Mouse (Mus musculus): ENCODE data around the gene Ano7. TPM values are rescaled to one million over a fixed set of nuclear protein-coding genes. Genes with fewer than 3 reads are reported as not detected.

The Ano7 gene
- polyA plus RNA-seq (2016; fragmentation: Nextera tagmentation; extraction: Ambion mirVana): 0.27 and 1.2 TPM in 2 replicates

- no peak for ATAC-seq (ENCODE audit: insufficient number of reproducible peaks, low FRiP score)
- Histone ChIP-seq H3K36me3 (no peaks in the 10 kb centered on the region), H3K27ac (ENCODE audit: poor library complexity, severe bottlenecking) (no peak within 1 kb of the TSS), H3K9me3 (replicated peaks) (no peaks in the 10 kb centered on the region), H3K9ac (no peak within 1 kb of the TSS), H3K4me2 (no peak within 1 kb of the TSS), H3K4me3 (no peak within 1 kb of the TSS), H3K4me1 (replicated peaks) (no peaks in the 10 kb centered on the region), H3K27me3 (replicated peaks) (no peaks in the 10 kb centered on the region; the same call in 1 of the 2 replicates)
- WGBS: 72% methylated on average over 4 of the region's 4 CpGs
Measured at GRCm38 (mm10) chr1:93373665-93374064, at the start of gene Ano7. Gene Ano7, plus strand, starts transcription at chr1:93373930.

- H3K27me3 ChIP-seq (replicated peaks): no peaks in the 10 kb centered on the region
- H3K9ac ChIP-seq: no peak overlapping the region
- no peak for ATAC-seq (ENCODE audit: insufficient number of reproducible peaks, low FRiP score)
- H3K4me3 ChIP-seq: no peak overlapping the region
- no peaks in the 10 kb centered on the region for H3K9me3 ChIP-seq (replicated peaks)
- no peak overlapping the region for H3K27ac ChIP-seq (ENCODE audit: poor library complexity, severe bottlenecking)
- H3K4me1 ChIP-seq (replicated peaks): no peaks in the 10 kb centered on the region
- H3K36me3 ChIP-seq: peaks cover 80% of the 10 kb centered on the region
- no peak overlapping the region for H3K4me2 ChIP-seq
- WGBS: 88% methylated on average over 6 of the region's 6 CpGs
Measured at GRCm38 (mm10) chr1:93323973-93324372, 49.8 kb upstream of the Ano7 start.

GRCm38 (mm10) chr1:93326446-93326845 lies 47.3 kb upstream of the Ano7 start:
- Histone ChIP-seq H3K9me3 (replicated peaks) (no peaks in the 10 kb centered on the region), H3K27me3 (replicated peaks) (no peaks in the 10 kb centered on the region), H3K9ac (no peak overlapping the region), H3K36me3 (peaks cover 69% of the 10 kb centered on the region), H3K27ac (ENCODE audit: poor library complexity, severe bottlenecking) (no peak overlapping the region), H3K4me1 (replicated peaks) (no peaks in the 10 kb centered on the region), H3K4me2 (no peak overlapping the region), H3K4me3 (no peak overlapping the region)
- 82% methylated on average over 3 of the region's 3 CpGs for WGBS
- no peak for ATAC-seq (ENCODE audit: insufficient number of reproducible peaks, low FRiP score)

- H3K4me1 ChIP-seq (replicated peaks): no peaks in the 10 kb centered on the region
- no peak overlapping the region for H3K9ac ChIP-seq
- H3K36me3 ChIP-seq: peaks cover 53% of the 10 kb centered on the region
- H3K9me3 ChIP-seq (replicated peaks): no peaks in the 10 kb centered on the region
- H3K27ac ChIP-seq (ENCODE audit: poor library complexity, severe bottlenecking): no peak overlapping the region
- H3K27me3 ChIP-seq (replicated peaks): no peaks in the 10 kb centered on the region
- no peak for ATAC-seq (ENCODE audit: insufficient number of reproducible peaks, low FRiP score)
- no peak overlapping the region for H3K4me3 ChIP-seq
- no peak overlapping the region for H3K4me2 ChIP-seq
- 76% methylated on average over 2 of the region's 2 CpGs for WGBS
Measured at GRCm38 (mm10) chr1:93334621-93335020, 39.1 kb upstream of the Ano7 start.

- Histone ChIP-seq H3K4me2 (peak within 1 kb of the TSS; percentile 84), H3K4me3 (peak within 1 kb of the TSS; percentile 73), H3K27ac (ENCODE audit: poor library complexity, severe bottlenecking) (peak within 1 kb of the TSS; percentile 53; the same call in 1 of the 2 replicates), H3K27me3 (replicated peaks) (no peaks in the 10 kb centered on the region), H3K4me1 (replicated peaks) (peaks cover 8% of the 10 kb centered on the region), H3K9ac (peak within 1 kb of the TSS; percentile 85), H3K36me3 (peaks cover 16% of the 10 kb centered on the region), H3K9me3 (replicated peaks) (no peaks in the 10 kb centered on the region)
- under 1% methylated on average over 63 of the region's 63 CpGs for WGBS
- peak; percentile 94 for ATAC-seq (ENCODE audit: insufficient number of reproducible peaks, low FRiP score)
Measured at GRCm38 (mm10) chr1:93342648-93343503, 30.9 kb upstream of the Ano7 start, which contains the start of the genes Ppp1r7 and Pask. Gene Ppp1r7, plus strand, starts transcription at chr1:93342854. Gene Pask, minus strand, starts transcription at chr1:93343482.

- H3K36me3 ChIP-seq: peaks cover 23% of the 10 kb centered on the region
- H3K4me2 ChIP-seq: peak overlapping the region; percentile 84
- peak overlapping the region; percentile 36; the same call in 1 of the 2 replicates for H3K27ac ChIP-seq (ENCODE audit: poor library complexity, severe bottlenecking)
- peak overlapping the region; percentile 73 for H3K4me3 ChIP-seq
- no peaks in the 10 kb centered on the region for H3K9me3 ChIP-seq (replicated peaks)
- under 1% methylated on average over 39 of the region's 39 CpGs for WGBS
- H3K27me3 ChIP-seq (replicated peaks): no peaks in the 10 kb centered on the region
- H3K4me1 ChIP-seq (replicated peaks): peaks cover 8% of the 10 kb centered on the region
- ATAC-seq (ENCODE audit: insufficient number of reproducible peaks, low FRiP score): peak; percentile 96
- H3K9ac ChIP-seq: peak overlapping the region; percentile 85
Measured at GRCm38 (mm10) chr1:93343504-93344047, 30.2 kb upstream of the Ano7 start.

GRCm38 (mm10) chr1:93347176-93347575 lies 26.6 kb upstream of the Ano7 start:
- no peaks in the 10 kb centered on the region for H3K27me3 ChIP-seq (replicated peaks)
- no peak overlapping the region for H3K27ac ChIP-seq (ENCODE audit: poor library complexity, severe bottlenecking)
- WGBS: 91% methylated on average over 5 of the region's 5 CpGs
- H3K9me3 ChIP-seq (replicated peaks): no peaks in the 10 kb centered on the region
- no peak overlapping the region for H3K4me2 ChIP-seq
- H3K9ac ChIP-seq: no peak overlapping the region
- no peak for ATAC-seq (ENCODE audit: insufficient number of reproducible peaks, low FRiP score)
- H3K4me3 ChIP-seq: no peak overlapping the region
- peaks cover 48% of the 10 kb centered on the region for H3K36me3 ChIP-seq
- H3K4me1 ChIP-seq (replicated peaks): peaks cover 4% of the 10 kb centered on the region

GRCm38 (mm10) chr1:93349701-93350100 lies 24.0 kb upstream of the Ano7 start:
- Histone ChIP-seq H3K27ac (ENCODE audit: poor library complexity, severe bottlenecking) (no peak overlapping the region), H3K9me3 (replicated peaks) (no peaks in the 10 kb centered on the region), H3K36me3 (peaks cover 71% of the 10 kb centered on the region), H3K4me1 (replicated peaks) (no peaks in the 10 kb centered on the region), H3K4me2 (no peak overlapping the region), H3K9ac (no peak overlapping the region), H3K27me3 (replicated peaks) (no peaks in the 10 kb centered on the region), H3K4me3 (no peak overlapping the region)
- no peak for ATAC-seq (ENCODE audit: insufficient number of reproducible peaks, low FRiP score)
- WGBS: 50% methylated on average over 4 of the region's 4 CpGs

GRCm38 (mm10) chr1:93352724-93353123 lies 21.0 kb upstream of the Ano7 start:
- Histone ChIP-seq H3K9ac (no peak overlapping the region), H3K27me3 (replicated peaks) (no peaks in the 10 kb centered on the region), H3K36me3 (peaks cover 82% of the 10 kb centered on the region), H3K9me3 (replicated peaks) (no peaks in the 10 kb centered on the region), H3K4me3 (no peak overlapping the region), H3K4me1 (replicated peaks) (no peaks in the 10 kb centered on the region), H3K4me2 (no peak overlapping the region), H3K27ac (ENCODE audit: poor library complexity, severe bottlenecking) (no peak overlapping the region)
- no peak for ATAC-seq (ENCODE audit: insufficient number of reproducible peaks, low FRiP score)
- 86% methylated on average over 2 of the region's 2 CpGs for WGBS

- H3K9ac ChIP-seq: no peak overlapping the region
- ATAC-seq (ENCODE audit: insufficient number of reproducible peaks, low FRiP score): no peak
- no peak overlapping the region for H3K4me2 ChIP-seq
- peaks cover 83% of the 10 kb centered on the region for H3K36me3 ChIP-seq
- no peaks in the 10 kb centered on the region for H3K27me3 ChIP-seq (replicated peaks)
- H3K27ac ChIP-seq (ENCODE audit: poor library complexity, severe bottlenecking): no peak overlapping the region
- H3K4me1 ChIP-seq (replicated peaks): no peaks in the 10 kb centered on the region
- no peak overlapping the region for H3K4me3 ChIP-seq
- 83% methylated on average over 4 of the region's 4 CpGs for WGBS
- H3K9me3 ChIP-seq (replicated peaks): no peaks in the 10 kb centered on the region
Measured at GRCm38 (mm10) chr1:93362661-93363060, 11.1 kb upstream of the Ano7 start.

- H3K27ac ChIP-seq (ENCODE audit: poor library complexity, severe bottlenecking): no peak overlapping the region
- H3K9ac ChIP-seq: no peak overlapping the region
- H3K4me1 ChIP-seq (replicated peaks): no peaks in the 10 kb centered on the region
- WGBS: 89% methylated on average over 6 of the region's 6 CpGs
- no peaks in the 10 kb centered on the region for H3K9me3 ChIP-seq (replicated peaks)
- no peak overlapping the region for H3K4me2 ChIP-seq
- no peak for ATAC-seq (ENCODE audit: insufficient number of reproducible peaks, low FRiP score)
- H3K36me3 ChIP-seq: peaks cover 60% of the 10 kb centered on the region
- H3K4me3 ChIP-seq: no peak overlapping the region
- H3K27me3 ChIP-seq (replicated peaks): no peaks in the 10 kb centered on the region
Measured at GRCm38 (mm10) chr1:93365641-93366040, 8.1 kb upstream of the Ano7 start.

Measured in heart, embryonic 12.5 days (tissue).